Mouse (Mus musculus) regulatory T cell (primary cell): Measurements from ENCODE around the gene Plcl2.
"Not testable (repeated sequence)": the region's sequence is repeated elsewhere in the genome, so short reads cannot be mapped to it uniquely, and the experiment has no call there.

ENCODE experiments used
- in situ Hi-C: fragments of 300-600 bp; cut with MboI, MseI; formaldehyde crosslinking; loops from one replicate; pipeline ENCODE4 v1.15.1; 2025; ENCODE audit warnings: high pct_unique_total_duplicates

The Plcl2 gene

GRCm38 (mm10) chr17:50667596-50667995 is 158.4 kb downstream of the Plcl2 start:
- in situ Hi-C loops, result no loop called here

GRCm38 (mm10) chr17:50668681-50669208 is 159.5 kb downstream of the Plcl2 start:
- in situ Hi-C loops, result no loop called here

GRCm38 (mm10) chr17:50671416-50671815 is 162.2 kb downstream of the Plcl2 start:
- in situ Hi-C loops, result loop anchor here (5.0 kb wide), 1 partner anchor 54 kb away; no protein-coding TSS in a partner anchor

- in situ Hi-C loops, result loop anchor here (5.0 kb wide), 1 partner anchor 57 kb away; no protein-coding TSS in a partner anchor
Measured at GRCm38 (mm10) chr17:50674580-50674979, 165.4 kb downstream of the Plcl2 start.

- in situ Hi-C loops, result no loop called here
Measured at GRCm38 (mm10) chr17:50675231-50675630, 166.0 kb downstream of the Plcl2 start.

GRCm38 (mm10) chr17:50677334-50677733 is 168.1 kb downstream of the Plcl2 start:
- in situ Hi-C loops, result no loop called here

- in situ Hi-C loops, result no loop called here
Measured at GRCm38 (mm10) chr17:50677978-50678712, 168.9 kb downstream of the Plcl2 start.

GRCm38 (mm10) chr17:50678748-50679147 is 169.5 kb downstream of the Plcl2 start:
- in situ Hi-C loops, result no loop called here

- in situ Hi-C loops, result no loop called here
Measured at GRCm38 (mm10) chr17:50679613-50680534, 170.7 kb downstream of the Plcl2 start.

- in situ Hi-C loops, result no loop called here
Measured at GRCm38 (mm10) chr17:50682696-50683095, 173.5 kb downstream of the Plcl2 start.

- in situ Hi-C loops, result no loop called here
Measured at GRCm38 (mm10) chr17:50684960-50685645, 175.9 kb downstream of the Plcl2 start.

GRCm38 (mm10) chr17:50687670-50688069 is 178.5 kb downstream of the Plcl2 start:
- in situ Hi-C loops, result no loop called here

- in situ Hi-C loops, result no loop called here
Measured at GRCm38 (mm10) chr17:50688135-50688534, 178.9 kb downstream of the Plcl2 start.

GRCm38 (mm10) chr17:50698410-50698809 is 189.2 kb downstream of the Plcl2 start:
- in situ Hi-C loops, result not testable (repeated sequence)

- in situ Hi-C loops, result no loop called here
Measured at GRCm38 (mm10) chr17:50710497-50711222, 201.5 kb downstream of the Plcl2 start.

- in situ Hi-C loops, result no loop called here
Measured at GRCm38 (mm10) chr17:50717586-50717985, 208.4 kb downstream of the Plcl2 start.

GRCm38 (mm10) chr17:50724376-50724775 is 215.2 kb downstream of the Plcl2 start:
- in situ Hi-C loops, result no loop called here

GRCm38 (mm10) chr17:50726265-50726664 is 217.1 kb downstream of the Plcl2 start:
- in situ Hi-C loops, result no loop called here

GRCm38 (mm10) chr17:50729031-50729430 is 219.8 kb downstream of the Plcl2 start:
- in situ Hi-C loops, result no loop called here

GRCm38 (mm10) chr17:50729577-50729976 is 220.4 kb downstream of the Plcl2 start:
- in situ Hi-C loops, result no loop called here

- in situ Hi-C loops, result no loop called here
Measured at GRCm38 (mm10) chr17:50730896-50731295, 221.7 kb downstream of the Plcl2 start.
